Mouse (Mus musculus): ENCODE measurements around the gene Wasf1. TPM values are rescaled to one million over a fixed set of nuclear protein-coding genes. Genes with fewer than 3 reads are reported as not detected.

Gene Wasf1
- total and polyA plus RNA-seq, 2 experiments from 2014 or later, result 1.8 to 4.6 TPM

DNA sequence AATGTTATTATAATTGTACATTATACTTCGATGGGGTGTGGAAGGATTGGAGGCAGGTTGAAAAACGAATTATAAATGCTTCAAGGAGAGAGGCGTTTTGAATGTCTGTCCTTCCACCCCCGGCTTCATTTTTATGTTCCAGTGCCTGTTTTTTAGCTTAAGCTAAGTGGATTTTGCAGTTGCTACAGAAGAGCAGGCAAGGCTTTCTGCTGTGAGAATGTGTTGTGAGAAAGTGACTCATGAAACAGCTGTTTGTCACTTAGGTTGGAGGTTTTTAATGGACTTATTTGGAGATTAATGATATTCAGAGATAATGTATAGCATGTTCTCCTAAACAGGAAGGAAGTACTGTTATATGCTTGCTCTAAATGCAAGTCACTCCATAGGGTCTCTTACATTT is 5.9 kb downstream of the Wasf1 start:
- no peak overlapping the region for H3K4me3 ChIP-seq (ENCODE audit: low read depth, low read length)
- no peak overlapping the region for H3K4me2 ChIP-seq (ENCODE audit: low read depth, low read length)
- H3K9me3 ChIP-seq (replicated peaks; ENCODE audit: control insufficient read depth, low read length), result no peaks in the 10 kb centered on the region
- H3K27me3 ChIP-seq (ENCODE audit: control insufficient read depth, insufficient read depth, low read length), result no peaks in the 10 kb centered on the region
- no peak for DNase-seq (ENCODE audit: low spot score)
- no peaks in the 10 kb centered on the region for H3K4me1 ChIP-seq (ENCODE audit: control insufficient read depth, insufficient read depth)
- no peaks in the 10 kb centered on the region for H3K36me3 ChIP-seq (replicated peaks; ENCODE audit: control insufficient read depth, insufficient read depth, low read length)
- TF ChIP-seq CTCF (IDR thresholded peaks at IDR 0.05; ENCODE audit: low read depth), result no peak
- TF ChIP-seq EP300 (IDR thresholded peaks at IDR 0.05; ENCODE audit: low read depth), result no peak
- H3K9ac ChIP-seq (replicated peaks; ENCODE audit: low read depth, low read length), result no peak overlapping the region
- no peak overlapping the region for H3K27ac ChIP-seq (ENCODE audit: low read depth)
- ATAC-seq (ENCODE audit: insufficient read depth, low read depth), result no peak
- 71% methylated on average over 4 of the region's 4 CpGs for WGBS

DNA sequence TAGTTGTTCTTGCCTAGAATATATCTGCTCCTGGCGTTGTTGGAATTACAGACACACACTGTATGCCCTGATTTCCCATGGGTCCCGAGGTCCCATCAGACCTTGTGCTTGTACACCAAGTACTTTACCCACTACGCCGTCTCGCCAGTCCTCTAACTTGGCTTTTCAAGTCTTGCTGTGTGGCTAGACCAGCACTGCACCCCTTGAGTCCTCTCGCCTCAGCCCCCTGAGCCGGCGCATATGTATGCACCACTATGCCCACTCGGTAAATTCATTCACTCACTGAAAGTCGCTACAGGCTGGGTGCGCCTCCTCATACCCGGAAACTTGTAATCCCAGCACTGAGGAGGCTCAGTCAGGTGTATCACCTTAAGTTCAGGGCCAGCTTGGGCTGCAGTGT is 12.5 kb downstream of the Wasf1 start:
- 90% methylated on average over 12 of the region's 12 CpGs for WGBS
- Histone ChIP-seq H3K4me2 (ENCODE audit: low read depth, low read length) (no peak overlapping the region), H3K27me3 (ENCODE audit: control insufficient read depth, insufficient read depth, low read length) (no peaks in the 10 kb centered on the region), H3K9ac (replicated peaks; ENCODE audit: low read depth, low read length) (no peak overlapping the region), H3K27ac (ENCODE audit: low read depth) (no peak overlapping the region), H3K4me1 (ENCODE audit: control insufficient read depth, insufficient read depth) (no peaks in the 10 kb centered on the region), H3K36me3 (replicated peaks; ENCODE audit: control insufficient read depth, insufficient read depth, low read length) (no peaks in the 10 kb centered on the region), H3K4me3 (ENCODE audit: low read depth, low read length) (no peak overlapping the region), H3K9me3 (replicated peaks; ENCODE audit: control insufficient read depth, low read length) (no peaks in the 10 kb centered on the region)
- TF ChIP-seq CTCF (IDR thresholded peaks at IDR 0.05; ENCODE audit: low read depth), result no peak
- TF ChIP-seq EP300 (IDR thresholded peaks at IDR 0.05; ENCODE audit: low read depth), result no peak
- ATAC-seq (ENCODE audit: insufficient read depth, low read depth) (no peak), DNase-seq (ENCODE audit: low spot score) (no peak)

DNA sequence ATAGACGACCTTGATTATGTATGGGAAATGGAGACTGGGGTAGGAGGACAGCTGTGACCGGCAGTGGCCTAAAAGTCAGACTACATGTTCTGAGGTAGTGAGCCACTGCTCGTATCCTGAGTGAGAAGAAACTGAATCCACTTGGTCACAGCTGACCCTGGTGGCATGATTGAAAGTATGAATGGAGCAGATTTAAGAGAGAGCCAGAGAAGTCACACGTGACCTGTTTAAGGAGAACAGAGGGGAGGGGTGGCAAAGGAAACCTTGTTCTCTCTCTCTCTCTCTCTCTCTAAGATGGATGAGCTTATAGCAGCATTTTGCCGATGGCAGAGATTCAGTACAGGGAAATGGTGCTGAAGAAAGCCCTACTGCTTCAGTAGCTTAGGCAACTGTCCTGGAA is 13.4 kb downstream of the Wasf1 start:
- DNase-seq (ENCODE audit: low spot score), result no peak
- 59% methylated on average over 5 of the region's 5 CpGs for WGBS
- no peak overlapping the region for H3K4me2 ChIP-seq (ENCODE audit: low read depth, low read length)
- TF ChIP-seq EP300 (IDR thresholded peaks at IDR 0.05; ENCODE audit: low read depth) (no peak), CTCF (IDR thresholded peaks at IDR 0.05; ENCODE audit: low read depth) (no peak)
- H3K4me3 ChIP-seq (ENCODE audit: low read depth, low read length), result no peak overlapping the region
- no peaks in the 10 kb centered on the region for H3K27me3 ChIP-seq (ENCODE audit: control insufficient read depth, insufficient read depth, low read length)
- no peaks in the 10 kb centered on the region for H3K4me1 ChIP-seq (ENCODE audit: control insufficient read depth, insufficient read depth)
- ATAC-seq (ENCODE audit: insufficient read depth, low read depth), result no peak
- H3K27ac ChIP-seq (ENCODE audit: low read depth), result no peak overlapping the region
- no peaks in the 10 kb centered on the region for H3K36me3 ChIP-seq (replicated peaks; ENCODE audit: control insufficient read depth, insufficient read depth, low read length)
- H3K9me3 ChIP-seq (replicated peaks; ENCODE audit: control insufficient read depth, low read length), result no peaks in the 10 kb centered on the region
- no peak overlapping the region for H3K9ac ChIP-seq (replicated peaks; ENCODE audit: low read depth, low read length)

GRCm38 (mm10) chr10:40901786-40902185 is 18.5 kb downstream of the Wasf1 start:
- WGBS, result 88% methylated on average over 4 of the region's 4 CpGs
- Histone ChIP-seq H3K36me3 (replicated peaks; ENCODE audit: control insufficient read depth, insufficient read depth, low read length) (no peaks in the 10 kb centered on the region), H3K9me3 (replicated peaks; ENCODE audit: control insufficient read depth, low read length) (no peaks in the 10 kb centered on the region), H3K4me1 (ENCODE audit: control insufficient read depth, insufficient read depth) (no peaks in the 10 kb centered on the region), H3K9ac (replicated peaks; ENCODE audit: low read depth, low read length) (no peak overlapping the region), H3K4me2 (ENCODE audit: low read depth, low read length) (no peak overlapping the region), H3K4me3 (ENCODE audit: low read depth, low read length) (no peak overlapping the region), H3K27ac (ENCODE audit: low read depth) (no peak overlapping the region), H3K27me3 (ENCODE audit: control insufficient read depth, insufficient read depth, low read length) (no peaks in the 10 kb centered on the region)
- TF ChIP-seq EP300 (IDR thresholded peaks at IDR 0.05; ENCODE audit: low read depth) (no peak), CTCF (IDR thresholded peaks at IDR 0.05; ENCODE audit: low read depth) (no peak)
- no peak for ATAC-seq (ENCODE audit: insufficient read depth, low read depth)
- DNase-seq (ENCODE audit: low spot score), result no peak

- no peak for TF ChIP-seq CTCF (IDR thresholded peaks at IDR 0.05; ENCODE audit: low read depth)
- TF ChIP-seq EP300 (IDR thresholded peaks at IDR 0.05; ENCODE audit: low read depth), result no peak
- Histone ChIP-seq H3K27me3 (ENCODE audit: control insufficient read depth, insufficient read depth, low read length) (no peaks in the 10 kb centered on the region), H3K27ac (ENCODE audit: low read depth) (no peak overlapping the region), H3K9ac (replicated peaks; ENCODE audit: low read depth, low read length) (no peak overlapping the region), H3K36me3 (replicated peaks; ENCODE audit: control insufficient read depth, insufficient read depth, low read length) (no peaks in the 10 kb centered on the region), H3K4me2 (ENCODE audit: low read depth, low read length) (no peak overlapping the region), H3K9me3 (replicated peaks; ENCODE audit: control insufficient read depth, low read length) (no peaks in the 10 kb centered on the region), H3K4me3 (ENCODE audit: low read depth, low read length) (no peak overlapping the region), H3K4me1 (ENCODE audit: control insufficient read depth, insufficient read depth) (peaks cover 8% of the 10 kb centered on the region; the same call in 1 of the 2 replicates)
- ATAC-seq (ENCODE audit: insufficient read depth, low read depth) (no peak), DNase-seq (ENCODE audit: low spot score) (no peak)
- WGBS, result 55% methylated on average over 1 of the region's 1 CpGs
These were observed 22.9 kb downstream of the Wasf1 start for GRCm38 (mm10) chr10:40906131-40906530.

DNA sequence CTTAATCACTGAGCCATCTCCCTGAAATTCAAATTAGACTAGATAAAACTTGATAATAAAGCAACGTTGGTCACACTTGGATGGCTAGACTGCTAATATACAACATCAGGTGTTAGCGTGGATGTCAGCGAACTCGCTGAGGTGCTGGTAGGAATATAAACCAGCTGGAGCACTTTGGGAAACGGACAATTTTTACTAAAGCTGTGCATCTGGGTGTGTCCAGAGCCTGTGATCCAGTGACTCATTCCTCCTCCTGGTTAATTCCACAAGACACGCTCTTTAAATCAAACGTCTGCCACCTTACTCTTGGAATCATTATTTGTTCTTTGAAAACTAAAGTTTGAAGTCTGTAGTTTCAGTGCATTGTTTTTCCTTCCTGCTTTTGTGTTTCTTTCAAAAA is 23.5 kb downstream of the Wasf1 start:
- DNase-seq (ENCODE audit: low spot score), result no peak
- H3K4me2 ChIP-seq (ENCODE audit: low read depth, low read length), result no peak overlapping the region
- H3K9ac ChIP-seq (replicated peaks; ENCODE audit: low read depth, low read length), result no peak overlapping the region
- TF ChIP-seq EP300 (IDR thresholded peaks at IDR 0.05; ENCODE audit: low read depth) (no peak), CTCF (IDR thresholded peaks at IDR 0.05; ENCODE audit: low read depth) (no peak)
- H3K4me3 ChIP-seq (ENCODE audit: low read depth, low read length), result no peak overlapping the region
- no peaks in the 10 kb centered on the region for H3K36me3 ChIP-seq (replicated peaks; ENCODE audit: control insufficient read depth, insufficient read depth, low read length)
- H3K27ac ChIP-seq (ENCODE audit: low read depth), result no peak overlapping the region
- H3K27me3 ChIP-seq (ENCODE audit: control insufficient read depth, insufficient read depth, low read length), result no peaks in the 10 kb centered on the region
- ATAC-seq (ENCODE audit: insufficient read depth, low read depth), result no peak
- no peaks in the 10 kb centered on the region for H3K9me3 ChIP-seq (replicated peaks; ENCODE audit: control insufficient read depth, low read length)
- peaks cover 8% of the 10 kb centered on the region; the same call in 1 of the 2 replicates for H3K4me1 ChIP-seq (ENCODE audit: control insufficient read depth, insufficient read depth)
- WGBS, result 75% methylated on average over 7 of the region's 7 CpGs

Data from heart, postnatal 0 days (tissue).